Mouse (Mus musculus): ENCODE results near the gene Cwc25.

GRCm38 (mm10) chr11:97782564-97782895, 16.2 kb upstream of the Cwc25 start:
- no peak for TF ChIP-seq CTCF (IDR thresholded peaks at IDR 0.05; ENCODE audit: low read depth, low read length)
- no peak for TF ChIP-seq TAL1 (conservative IDR thresholded peaks at IDR 0.05; ENCODE audit: low read depth, low read length)
- no peak for TF ChIP-seq GATA1 (IDR thresholded peaks at IDR 0.05; ENCODE audit: borderline replicate concordance, low read length)
- TF ChIP-seq POLR2AphosphoS5 (IDR thresholded peaks at IDR 0.05; ENCODE audit: insufficient replicate concordance, low read depth, low read length), result no peak
- no peak for TF ChIP-seq GATA2 (IDR thresholded peaks at IDR 0.05; ENCODE audit: borderline replicate concordance, low read depth, low read length)
